Mouse (Mus musculus) right cerebral cortex, adult 2 months (tissue): Measurements from ENCODE around the gene Ndc1.
"Not testable (repeated sequence)": the region's sequence is repeated elsewhere in the genome, so short reads cannot be mapped to it uniquely, and the experiment has no call there.

Experiments used
- DNase-seq, 2 experiments: peaks; one replicate each; pipeline ENCODE4 v3.0.0; 2021 to 2022; ENCODE audit warnings: low spot score in 2 of 2

Ndc1 gene

DNA sequence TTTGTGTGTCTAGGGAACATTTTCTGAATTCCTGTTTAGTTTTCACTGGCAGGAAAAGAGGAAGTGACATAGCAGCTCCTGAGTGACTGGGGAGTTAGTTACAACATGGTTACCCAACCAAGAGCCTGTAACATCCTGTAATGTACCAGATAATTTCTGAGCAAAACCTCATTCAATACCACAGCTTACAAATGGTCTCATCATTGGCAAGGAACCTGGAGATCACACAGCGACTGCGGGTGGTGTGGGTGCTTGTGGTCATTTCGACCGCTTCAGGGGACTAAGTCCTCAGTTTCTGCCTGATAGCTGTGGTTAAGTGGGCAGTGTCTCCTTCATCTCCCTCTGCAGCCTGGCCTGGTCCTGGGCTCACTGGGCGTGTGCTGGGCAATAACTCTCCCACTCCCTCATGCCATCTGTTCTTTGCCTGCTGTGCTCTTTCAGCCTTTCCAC is 3.4 kb upstream of the Ndc1 start:
- DNase-seq = no peak

DNA sequence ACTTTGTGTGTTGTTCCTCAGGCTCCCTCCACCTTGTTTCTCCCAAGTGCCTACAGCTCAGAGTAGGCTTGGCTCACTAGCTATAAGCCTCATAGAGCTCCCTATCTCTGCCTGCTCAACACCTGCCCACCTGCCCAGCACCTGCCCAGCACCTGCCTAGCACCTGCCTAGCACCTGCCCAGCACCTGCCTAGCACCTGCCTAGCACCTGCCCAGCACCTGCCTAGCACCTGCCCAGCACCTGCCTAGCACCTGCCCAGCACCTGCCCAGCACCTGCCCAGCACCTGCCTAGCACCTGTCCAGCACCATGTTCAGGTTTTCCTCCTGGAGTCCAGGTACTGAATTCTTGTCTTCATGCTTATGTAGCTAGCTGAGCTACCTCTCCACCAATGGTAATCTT is 1.2 kb upstream of the Ndc1 start:
- not testable (repeated sequence) for DNase-seq

DNA sequence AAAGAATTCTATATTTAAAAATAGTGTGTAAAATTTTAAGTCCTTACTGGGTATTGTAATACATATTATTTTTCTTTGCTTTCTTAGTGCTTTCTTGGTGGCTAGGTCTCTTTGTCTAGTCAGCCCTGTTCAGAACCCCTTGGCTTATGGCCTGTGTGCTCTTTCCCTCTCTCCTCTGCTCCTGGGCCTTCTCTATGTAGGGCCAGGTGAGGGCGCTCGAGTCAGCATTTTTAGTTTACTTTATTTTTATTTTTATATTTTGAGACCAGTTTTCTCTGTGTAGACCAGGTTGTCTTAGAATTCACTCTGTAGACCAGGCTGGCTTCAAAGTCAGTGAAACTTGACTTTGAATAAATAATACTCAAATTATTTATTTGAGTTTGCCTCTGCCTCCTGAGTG is 4.7 kb downstream of the Ndc1 start:
- no peak for DNase-seq

DNA sequence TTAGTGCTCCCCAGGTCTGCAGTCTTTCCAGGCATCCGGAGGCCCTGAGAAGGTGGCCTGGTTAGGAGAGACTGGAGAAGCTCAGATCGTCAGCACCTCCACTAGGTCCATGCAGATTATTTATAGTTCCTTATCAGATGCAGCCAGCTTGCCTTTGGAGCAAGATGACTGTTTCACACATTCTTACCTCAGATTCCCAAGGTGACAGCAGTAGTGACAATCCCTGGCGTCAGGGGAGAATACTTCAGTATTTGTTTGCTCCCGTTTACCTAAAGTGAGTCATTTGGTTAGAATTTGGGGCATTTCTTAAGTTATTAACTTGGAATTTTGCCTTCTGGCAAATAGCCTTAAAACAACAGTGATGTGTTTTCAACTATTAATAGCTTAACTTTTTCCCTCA is 7.1 kb downstream of the Ndc1 start:
- DNase-seq = no peak

DNA sequence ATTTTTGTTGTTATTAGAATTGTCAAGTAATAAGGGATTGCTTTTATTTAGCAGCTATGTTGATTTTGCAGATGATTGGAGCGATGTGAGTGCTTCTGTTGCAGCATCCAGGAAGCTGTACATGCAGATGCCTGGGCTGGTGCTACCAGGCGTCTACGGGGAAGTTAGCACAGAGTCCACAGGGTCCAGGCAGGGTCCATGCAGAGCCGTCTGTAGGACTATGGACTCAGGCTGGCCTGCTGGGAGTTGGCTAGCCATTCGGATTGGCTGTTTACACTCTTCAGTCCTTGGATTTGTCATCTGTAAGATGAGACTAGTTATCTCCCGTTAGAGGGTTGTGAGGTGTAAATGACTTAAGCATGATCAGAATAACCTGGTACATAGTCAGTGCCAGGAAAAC is 11.4 kb downstream of the Ndc1 start:
- DNase-seq = no peak

DNA sequence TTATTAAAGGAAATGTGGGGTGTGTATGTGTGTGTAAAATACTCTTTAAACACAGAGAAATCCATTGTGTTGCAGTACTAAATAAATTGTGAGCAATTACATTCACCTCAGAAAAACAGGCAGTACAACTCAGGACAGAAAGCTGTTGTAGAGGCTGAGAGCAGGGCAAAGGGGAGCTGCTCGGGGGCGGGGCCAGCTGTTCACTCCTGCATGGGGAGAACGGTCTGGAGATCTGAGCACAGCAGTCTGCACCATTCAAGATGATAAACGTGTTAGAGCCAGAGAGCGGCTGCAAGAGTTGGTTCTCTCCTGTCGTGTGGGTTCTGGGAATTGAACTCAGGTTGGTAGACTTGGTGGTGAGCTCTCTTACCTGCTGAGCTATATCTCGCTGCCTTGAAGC is 13.3 kb downstream of the Ndc1 start:
- no peak for DNase-seq

DNA sequence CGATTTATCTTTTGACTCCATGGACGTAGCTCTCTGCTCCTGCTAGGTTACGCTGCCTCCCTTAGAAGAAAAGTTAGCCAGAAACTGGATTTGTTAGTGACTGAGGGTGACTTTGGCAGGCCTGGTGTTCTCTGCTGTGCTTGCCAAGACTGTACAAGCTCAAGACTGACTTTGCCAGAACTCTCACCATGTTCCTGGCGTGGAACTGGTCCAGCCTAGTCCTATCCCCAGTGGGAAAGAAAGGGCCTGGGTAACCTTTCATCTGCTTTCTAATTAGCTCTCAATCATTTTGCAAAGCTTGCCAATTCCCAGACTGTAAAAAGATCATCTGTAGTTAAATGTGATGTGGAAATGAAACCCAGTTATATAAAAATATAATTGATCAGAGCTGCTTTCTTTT is 19.5 kb downstream of the Ndc1 start:
- DNase-seq = no peak

DNA sequence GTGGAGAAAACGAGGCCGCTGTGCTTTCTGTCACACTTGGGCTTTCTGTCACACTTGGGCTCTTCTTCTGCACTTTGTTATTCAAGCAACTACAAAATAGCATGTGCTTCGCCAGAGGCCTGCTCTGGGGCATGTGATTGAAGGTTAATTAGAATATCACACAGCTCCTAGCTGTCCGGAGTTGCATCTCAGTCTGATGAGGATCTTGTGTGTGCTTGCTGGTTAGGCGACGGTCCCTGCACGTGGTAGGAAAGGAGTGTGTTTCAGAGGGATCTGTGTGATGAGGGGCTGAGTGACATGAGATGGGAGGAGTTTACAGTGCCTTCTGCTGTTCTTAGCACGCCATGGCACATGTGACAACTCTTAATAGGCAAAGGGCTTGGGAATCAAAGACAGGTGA is 19.9 kb downstream of the Ndc1 start:
- DNase-seq = no peak

DNA sequence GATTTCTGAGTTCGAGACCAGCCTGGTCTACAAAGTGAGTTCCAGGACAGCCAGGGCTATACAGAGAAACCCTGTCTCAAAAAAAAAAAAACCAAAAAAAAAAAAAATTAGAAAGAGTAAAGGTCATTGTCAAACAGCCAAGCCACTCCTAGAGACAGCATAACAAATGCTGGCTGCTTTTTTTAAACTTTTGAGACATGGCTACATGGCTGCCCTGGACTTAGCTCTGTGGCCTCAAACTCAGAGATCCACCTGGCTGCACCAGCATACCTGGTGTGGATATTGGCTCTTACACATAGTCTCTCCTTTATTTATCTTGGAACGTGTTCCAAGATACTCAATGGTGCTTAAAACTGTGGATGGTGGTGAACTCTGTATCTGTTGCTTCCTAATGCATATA is 20.7 kb downstream of the Ndc1 start:
- DNase-seq = no peak

DNA sequence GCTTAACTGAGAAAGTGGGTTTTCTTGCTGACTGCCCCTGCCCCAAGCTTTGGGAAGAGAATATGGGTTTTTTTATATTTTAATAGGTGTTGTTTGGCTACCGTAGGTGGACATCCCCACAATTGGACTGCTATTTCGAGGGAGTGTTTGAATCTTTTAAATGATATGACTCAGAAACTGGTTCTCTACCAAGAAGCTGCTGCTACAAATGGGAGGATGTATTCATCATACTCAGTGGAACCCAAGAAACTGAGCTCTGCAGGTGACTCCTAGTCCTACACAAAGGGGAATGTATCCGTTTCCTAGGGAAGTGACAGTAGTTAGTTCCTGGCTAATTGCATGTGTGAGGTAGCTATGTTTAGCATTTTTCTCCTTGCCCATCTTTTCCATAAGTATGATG is 21.8 kb downstream of the Ndc1 start:
- DNase-seq = no peak

DNA sequence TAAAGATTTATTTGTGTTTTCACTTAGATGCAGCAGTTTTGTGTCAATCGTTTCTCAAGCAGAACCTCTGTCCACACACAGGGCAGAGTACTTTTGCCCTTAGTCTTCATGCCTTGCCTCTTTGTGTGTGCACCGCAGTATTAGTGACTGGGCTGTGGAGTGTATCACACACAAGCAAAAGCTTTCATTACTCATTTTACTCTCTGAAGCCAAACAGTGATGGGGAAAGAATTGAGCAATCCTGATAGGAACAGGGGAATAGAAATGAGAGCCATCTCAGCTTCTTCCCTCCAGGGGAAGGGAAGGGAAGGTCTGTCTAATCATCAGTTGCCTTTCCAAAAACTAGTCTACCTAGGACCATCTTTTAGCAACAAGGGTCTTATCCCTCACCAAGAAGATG is 26.2 kb downstream of the Ndc1 start:
- no peak for DNase-seq

DNA sequence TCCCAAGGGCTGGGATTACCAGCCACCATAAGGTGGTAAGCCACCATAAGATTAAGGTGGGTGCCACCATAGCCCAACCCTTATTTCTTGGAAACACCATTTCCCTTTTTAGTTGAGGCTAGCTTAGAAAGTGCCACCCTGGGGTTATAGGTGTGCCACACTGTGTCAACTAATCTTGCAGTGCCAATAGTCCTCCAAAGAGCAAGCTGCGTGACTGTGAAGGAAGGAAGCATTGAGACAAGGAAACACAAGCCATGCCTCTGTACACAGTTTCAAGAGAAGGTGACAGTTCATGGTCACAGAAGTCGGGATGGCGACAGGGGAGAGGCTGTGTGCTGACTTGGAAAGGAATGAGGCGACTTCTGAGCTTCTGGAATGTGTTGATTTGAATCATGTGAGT is 52.6 kb downstream of the Ndc1 start:
- DNase-seq = no peak

DNA sequence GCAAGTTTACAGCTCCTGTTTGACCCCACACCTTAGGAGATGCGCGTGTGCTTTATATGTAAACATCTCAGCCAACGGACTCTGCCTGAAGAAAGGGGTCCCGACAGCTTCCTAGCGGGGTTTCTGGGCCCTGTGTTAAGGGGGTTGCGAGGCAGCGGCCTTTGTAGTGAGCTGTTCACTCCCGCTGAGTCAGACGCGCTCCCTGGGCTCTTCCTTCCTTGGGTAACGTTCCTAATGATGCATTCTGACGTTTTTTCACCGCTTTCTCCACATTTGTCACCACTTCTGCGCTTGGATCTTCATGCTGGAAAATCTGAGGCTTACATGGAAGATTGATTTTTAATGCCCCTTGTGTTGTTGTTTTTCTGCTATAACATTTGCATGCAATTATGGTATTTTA is 54.1 kb downstream of the Ndc1 start:
- no peak for DNase-seq

DNA sequence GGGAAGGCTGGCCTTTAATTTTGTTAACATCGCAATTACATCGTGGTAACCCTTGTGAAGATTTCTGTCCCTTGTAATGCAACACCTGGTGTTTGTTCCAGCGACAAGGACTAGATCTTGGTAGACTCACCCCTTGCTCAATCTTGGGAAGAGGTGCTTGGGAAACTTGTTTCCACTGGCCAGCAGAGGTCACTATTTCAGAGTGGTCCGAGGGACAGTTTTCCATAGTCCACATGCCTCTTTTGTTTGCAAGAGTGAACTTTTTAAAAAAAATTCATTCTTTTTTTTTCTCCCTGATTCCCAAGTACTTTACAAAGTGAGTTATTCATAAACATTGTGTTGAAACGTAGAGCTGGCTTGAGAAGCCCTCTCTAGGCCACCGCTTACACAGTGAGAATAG is 54.6 kb downstream of the Ndc1 start:
- peak; percentile 14 to 54 for DNase-seq

DNA sequence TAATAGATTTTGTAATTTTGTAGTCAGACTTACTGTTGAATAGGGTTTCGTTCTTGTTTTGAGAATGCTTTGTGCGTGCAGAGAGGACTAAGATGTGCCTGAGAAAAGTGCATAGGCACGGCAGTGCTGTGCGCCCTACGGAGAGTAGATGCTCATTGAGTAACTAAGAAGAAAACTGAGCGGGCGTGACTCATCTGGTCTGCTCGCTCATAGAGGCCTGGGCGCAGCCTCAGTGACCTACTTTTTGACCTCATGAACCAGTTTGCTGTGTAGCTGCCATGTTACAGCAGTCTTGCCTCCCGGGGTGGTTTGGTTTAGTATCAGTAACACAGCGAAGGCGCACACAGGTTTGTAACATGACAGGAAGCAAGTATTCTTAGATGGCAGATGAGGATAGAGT is 58.0 kb downstream of the Ndc1 start:
- no peak for DNase-seq

DNA sequence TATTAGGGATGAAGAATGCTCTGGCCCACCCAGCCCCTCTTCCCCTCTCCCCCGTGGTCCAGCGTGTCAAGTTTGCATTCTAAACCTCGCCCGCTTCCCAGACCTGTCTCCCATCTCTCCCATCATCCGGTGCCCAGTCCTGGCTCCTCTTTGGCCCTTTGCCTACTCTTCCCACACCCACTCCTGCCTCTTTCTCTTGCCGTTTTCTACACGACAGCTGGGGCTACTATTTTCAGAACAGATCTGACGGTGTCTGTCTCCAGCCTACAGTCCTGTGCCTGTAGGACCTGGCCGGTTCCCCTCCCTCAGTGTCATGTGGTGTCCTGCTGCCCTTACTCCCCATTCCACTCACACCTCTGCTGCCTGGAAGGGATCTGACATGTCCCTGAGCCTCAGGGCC is 59.0 kb downstream of the Ndc1 start:
- peak; percentile 48 to 49 for DNase-seq

DNA sequence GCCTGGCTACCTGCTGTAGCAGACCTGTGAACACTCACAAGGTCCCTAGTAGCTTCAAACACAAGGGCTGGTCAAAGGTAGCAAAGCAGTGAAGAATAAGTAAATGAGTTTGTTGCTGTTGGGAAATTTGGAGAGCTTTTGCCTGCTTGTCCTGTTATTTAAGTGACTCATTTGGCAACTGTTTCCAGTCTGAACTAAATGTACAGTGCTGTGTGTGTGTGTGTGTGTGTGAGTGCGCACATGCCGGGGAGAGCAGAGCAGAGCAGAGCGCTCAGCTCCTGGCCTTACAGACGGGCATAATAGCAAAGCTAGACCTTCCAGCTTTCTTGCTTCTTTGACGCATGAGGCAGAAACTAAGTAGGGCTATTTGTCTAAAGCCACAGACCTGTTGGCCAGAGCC is 65.1 kb downstream of the Ndc1 start:
- DNase-seq = peak; percentile 66 to 82

DNA sequence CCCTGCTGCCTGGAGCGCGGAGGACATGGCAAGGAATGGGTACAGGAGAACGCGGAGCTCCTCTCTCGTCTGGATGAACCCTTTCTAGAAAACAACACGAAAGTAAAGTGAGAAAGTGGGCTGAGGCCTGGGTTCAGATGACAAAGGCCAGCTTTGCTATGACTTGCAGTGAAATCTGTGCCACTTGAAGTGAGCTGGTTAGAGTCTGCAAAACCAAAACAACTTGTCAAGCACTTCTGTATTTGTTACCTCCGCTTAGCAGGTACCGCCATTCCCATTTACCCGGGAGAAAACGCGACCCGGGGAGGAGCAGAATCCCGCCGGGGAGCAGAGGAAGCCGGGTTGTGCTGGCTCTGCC is 66.4 kb downstream of the Ndc1 start:
- no peak for DNase-seq

DNA sequence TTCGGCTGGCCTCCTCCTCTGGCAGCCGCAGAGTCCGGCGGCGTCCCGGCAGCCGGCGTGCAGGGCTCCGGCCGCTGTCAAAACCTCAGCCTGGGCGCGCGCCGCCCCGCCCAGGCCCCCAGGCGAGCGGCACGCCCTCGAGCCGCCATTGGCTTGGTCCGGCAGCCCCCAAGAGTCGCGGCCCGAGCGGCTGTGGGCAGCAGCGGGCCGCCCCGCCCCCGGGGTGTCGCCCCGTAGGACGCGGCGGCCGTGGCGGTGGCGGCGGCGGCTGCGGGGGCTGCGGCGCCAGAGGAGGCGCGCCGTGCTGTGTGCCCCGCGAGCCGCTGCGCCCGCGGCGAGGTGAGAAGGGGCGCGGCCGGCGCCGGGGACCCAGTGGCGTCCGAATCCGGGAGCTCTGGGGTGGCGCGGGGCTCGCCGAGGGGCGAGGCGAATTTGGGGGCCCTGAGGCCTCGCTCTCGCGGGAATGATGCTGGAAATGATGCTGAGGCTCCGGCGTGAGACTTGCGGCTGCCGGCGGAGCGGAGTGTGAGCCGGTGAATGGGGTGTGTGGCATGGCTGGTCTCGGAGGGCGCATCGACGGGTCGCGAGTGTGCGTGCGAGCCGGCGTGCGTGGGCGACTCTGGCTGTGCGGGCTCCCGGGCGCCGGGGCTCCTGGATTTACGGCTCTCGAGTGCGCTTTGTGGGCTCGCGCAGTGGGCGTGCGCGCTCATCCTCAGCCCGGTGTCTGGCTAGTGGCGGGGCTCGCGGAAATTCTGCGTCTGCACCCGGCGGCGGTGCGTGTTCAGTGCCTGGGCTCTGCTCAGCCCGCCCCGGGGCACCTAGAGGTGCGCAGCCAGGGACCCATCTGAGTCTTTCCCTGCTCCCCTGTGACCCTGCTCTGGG is 67.0 kb downstream of the Ndc1 start, which contains the start of gene Glis1:
TSS of gene Glis1 (plus strand) at position 236 of the 882 bp plus-strand sequence.
- DNase-seq = peak; percentile 60 to 62

DNA sequence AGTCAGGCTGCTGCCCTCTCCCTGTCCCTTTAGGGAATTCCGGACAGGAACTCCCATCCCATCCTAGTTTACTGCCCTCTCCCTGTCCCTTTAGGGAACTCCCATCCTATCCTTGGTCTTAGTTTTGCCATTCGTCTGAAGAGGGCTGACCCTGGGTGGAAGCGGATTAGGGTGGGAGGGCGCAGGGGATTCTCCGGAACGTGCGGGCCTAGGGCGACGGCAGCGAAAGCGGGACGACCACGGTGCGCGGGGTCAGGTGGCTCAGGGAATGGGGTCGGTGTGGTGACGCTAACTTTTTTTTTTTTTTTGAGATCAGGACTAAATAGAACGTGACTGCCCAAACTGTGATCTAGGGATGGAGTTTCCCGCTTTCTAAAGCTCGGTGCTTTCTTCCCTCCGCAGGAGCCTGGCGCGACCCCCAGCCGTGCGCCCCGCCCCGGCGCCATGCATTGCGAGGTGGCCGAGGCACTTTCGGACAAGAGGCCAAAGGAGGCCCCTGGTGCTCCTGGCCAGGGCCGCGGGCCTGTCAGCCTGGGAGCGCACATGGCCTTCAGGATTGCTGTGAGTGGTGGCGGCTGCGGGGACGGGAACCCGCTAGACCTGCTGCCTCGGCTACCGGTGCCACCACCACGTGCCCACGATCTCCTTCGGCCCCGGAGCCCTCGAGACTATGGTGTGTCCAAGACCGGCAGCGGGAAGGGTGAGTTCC is 67.8 kb downstream of the Ndc1 start:
- no peak for DNase-seq

DNA sequence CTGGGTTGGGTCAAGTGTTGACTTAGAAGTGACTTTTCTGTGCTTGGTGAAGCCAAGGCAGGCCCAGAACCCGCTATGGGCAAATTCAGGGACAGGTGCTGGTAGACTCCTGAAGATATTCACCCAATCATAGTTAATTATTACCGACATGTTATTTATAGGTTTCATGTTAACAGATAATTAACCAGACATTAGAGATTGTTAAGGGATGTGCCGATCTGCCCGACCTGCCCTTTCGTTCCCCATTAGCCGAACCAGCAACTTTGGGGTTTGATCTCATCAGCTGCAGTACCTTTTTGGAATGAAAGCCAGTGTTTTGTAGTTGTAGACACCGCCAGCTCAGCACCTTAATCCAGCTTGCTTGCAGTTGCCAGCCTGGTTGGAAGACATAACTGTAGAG is 68.9 kb downstream of the Ndc1 start:
- no peak for DNase-seq

DNA sequence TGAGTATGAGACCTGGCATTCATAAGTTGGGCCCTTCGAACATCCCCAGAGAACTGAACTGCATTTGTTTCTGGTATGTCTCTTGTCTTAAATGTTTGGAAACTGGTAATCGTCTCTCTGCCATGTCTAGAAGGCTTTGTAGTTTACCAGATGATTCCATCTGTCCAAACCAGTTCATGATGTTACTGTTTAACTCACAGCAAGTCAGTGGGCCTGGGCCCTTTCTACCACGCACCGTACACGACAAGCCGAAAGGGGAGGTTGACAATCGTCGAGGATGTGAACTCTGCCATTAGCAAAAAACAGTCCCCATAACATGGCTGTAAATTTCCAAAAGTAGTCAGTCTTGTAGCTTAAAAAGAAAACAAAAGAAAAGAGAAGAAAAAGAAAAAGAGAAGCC is 71.2 kb downstream of the Ndc1 start:
- no peak for DNase-seq

DNA sequence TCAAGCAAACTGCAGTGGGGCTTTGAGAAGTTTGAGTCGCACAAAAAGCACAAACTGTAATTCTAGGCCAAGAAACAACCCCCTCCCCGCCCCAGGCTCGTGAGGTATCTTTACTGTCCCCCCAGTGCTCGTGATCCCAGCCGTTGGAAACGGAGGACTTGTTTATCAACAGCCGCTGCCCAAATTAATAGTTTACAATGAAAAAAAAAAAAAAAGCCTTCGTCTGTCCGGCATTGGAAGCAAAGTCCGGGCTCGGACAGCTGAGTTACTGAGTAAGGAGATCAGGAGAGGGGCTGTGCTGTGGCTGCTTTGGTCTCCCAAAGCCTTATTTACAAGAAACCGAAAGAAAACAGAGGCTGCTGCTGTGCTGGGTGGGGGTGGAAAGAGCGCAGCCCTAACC is 72.7 kb downstream of the Ndc1 start:
- DNase-seq = no peak
